Mouse (Mus musculus) kidney, postnatal 14 days (tissue): Measurements from ENCODE around the gene Krr1.
"Not testable (repeated sequence)": the region's sequence is repeated elsewhere in the genome, so short reads cannot be mapped to it uniquely, and the experiment has no call there.

Experiments
- DNase-seq: peaks from one replicate; pipeline ENCODE4 v3.0.0; 2022; ENCODE audit warnings: mixed read lengths

Gene Krr1

GRCm38 (mm10) chr10:111983070-111983469 lies 10.6 kb downstream of the Krr1 start:
- no peak for DNase-seq

- DNase-seq = no peak
Observed at GRCm38 (mm10) chr10:111986453-111986852, 14.0 kb downstream of the Krr1 start.

- no peak for DNase-seq
Observed at GRCm38 (mm10) chr10:111995803-111996548, 23.5 kb downstream of the Krr1 start.

DNA sequence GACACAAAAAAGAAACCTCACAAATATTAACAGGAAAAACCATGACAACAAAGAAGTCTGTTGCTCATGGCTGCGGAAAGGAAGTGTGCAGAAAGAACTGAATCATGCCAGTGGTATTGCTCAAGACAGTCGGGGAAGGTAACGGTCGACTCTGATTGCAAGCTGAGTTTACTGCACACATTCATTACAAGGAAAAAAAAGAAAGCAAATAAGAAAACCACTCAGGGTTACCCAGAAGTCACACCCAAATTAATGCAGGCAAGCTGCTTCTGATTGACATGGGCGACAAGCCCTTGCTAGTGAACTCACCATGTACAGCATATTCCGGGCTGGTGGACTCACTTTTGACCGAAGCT lies 24.1 kb downstream of the Krr1 start:
- no peak for DNase-seq

GRCm38 (mm10) chr10:111996911-111997347 lies 24.5 kb downstream of the Krr1 start:
- no peak for DNase-seq

DNA sequence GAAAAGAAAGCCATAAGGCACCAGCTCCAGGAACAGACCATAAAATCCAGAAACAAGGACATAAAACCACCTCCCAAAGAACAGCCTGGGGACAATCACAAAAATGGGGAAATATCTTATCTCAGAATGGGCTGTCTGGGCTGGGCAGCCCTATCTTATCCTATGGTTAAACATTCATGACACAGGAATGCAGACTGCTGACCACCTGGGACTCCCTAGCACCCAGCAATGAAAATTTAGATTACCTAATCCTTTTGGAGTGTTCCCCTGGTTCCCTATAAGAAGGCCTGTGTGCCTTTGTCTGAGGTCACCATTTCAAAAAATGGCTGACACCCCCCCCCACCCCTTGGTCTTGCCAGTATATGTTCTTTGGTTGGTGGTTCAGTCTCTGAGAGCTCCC lies 25.2 kb downstream of the Krr1 start:
- DNase-seq = no peak

GRCm38 (mm10) chr10:111999765-112000164 lies 27.3 kb downstream of the Krr1 start:
- DNase-seq = no peak

- no peak for DNase-seq
Observed at GRCm38 (mm10) chr10:112000568-112000967, 28.1 kb downstream of the Krr1 start.

DNA sequence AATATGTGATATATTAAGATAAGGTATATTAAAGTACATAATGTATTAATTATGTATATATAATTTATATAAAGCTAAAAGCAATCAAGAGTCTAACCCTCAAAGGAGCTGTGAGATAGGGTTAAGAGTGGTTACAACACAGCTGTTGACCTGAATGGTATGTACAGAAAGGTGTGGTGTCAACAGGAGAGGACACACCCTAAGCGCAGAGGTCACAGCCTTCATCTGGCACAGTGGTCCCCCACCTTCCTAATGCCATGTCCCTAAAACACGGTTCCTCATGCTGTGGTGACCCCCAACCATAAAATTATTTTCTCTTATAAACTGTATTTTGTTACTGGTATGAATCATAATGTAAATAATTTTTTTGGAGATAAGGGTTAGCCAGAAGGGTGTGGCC lies 28.9 kb downstream of the Krr1 start:
- DNase-seq = no peak

GRCm38 (mm10) chr10:112001756-112002520 lies 29.5 kb downstream of the Krr1 start:
- no peak for DNase-seq

DNA sequence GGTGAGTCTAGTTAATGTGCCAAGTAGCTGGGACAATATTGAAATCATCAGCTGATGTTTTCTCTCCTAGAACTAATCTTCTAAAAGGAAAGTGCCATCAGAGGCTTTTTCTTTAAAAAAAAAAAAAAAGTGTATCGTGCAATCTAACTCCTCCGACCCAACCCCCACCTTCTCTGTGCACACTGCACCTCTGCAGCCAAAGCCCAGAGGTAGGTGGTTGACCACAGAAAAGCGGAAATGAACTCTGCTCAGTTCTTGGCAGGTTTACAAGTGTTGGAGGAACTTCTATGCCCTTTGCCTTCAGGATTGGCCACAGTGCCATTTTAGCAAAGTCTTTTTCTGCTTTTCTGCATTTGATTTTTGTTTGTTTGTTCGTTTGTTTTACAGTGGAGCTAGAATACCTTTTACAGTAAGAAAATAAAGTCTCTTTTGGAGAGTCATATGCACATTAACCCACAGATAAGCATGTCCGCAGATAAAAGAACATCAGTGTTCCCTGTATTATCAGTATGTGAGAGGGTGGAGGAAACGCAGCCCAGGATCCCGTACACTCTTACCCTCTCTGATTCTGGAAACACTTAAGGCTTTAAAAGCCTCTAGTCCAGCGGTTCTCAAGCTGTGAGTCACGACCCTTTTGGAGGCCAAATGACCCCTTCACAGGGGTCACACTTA lies 30.2 kb downstream of the Krr1 start, which contains the start of gene Glipr1:
Gene Glipr1, minus strand, starts transcription at position 88 of the 672 bp plus-strand sequence.
- DNase-seq = peak; percentile 28

GRCm38 (mm10) chr10:112009511-112009910 lies 37.0 kb downstream of the Krr1 start:
- not testable (repeated sequence) for DNase-seq

GRCm38 (mm10) chr10:112023585-112023984 lies 51.1 kb downstream of the Krr1 start:
- DNase-seq = no peak

DNA sequence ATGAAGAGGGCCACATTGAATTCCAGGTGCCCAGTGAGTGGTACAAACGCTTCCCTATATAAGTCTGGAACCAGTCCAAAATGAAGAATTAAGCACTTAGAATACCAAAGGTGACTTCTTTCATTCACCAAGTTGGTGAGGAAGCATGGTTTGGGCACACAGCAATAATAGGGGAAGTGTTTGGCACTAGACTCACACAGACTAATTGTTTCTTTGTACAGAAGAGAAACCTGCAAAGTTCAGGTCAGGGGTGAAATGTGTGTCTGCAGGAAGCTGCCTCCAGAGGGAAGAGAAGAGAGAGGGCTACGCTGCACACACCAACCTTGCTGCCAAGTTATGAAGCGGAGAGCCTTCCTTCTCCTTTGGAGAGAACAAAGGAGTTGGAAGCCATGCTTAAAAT lies 56.2 kb downstream of the Krr1 start:
- not testable (repeated sequence) for DNase-seq
